Mouse (Mus musculus) myocyte (in vitro differentiated cells): ENCODE measurements around the gene Gm10322.

ENCODE experiments used
- CEBPB ChIP-seq: IDR thresholded peaks from 2 replicates; pipeline ENCODE4 v1.6.1; 2011; ENCODE audit warnings: mild to moderate bottlenecking, moderate library complexity; ENCODE audit not compliant: poor library complexity, insufficient read depth, severe bottlenecking
- MAX ChIP-seq: IDR thresholded peaks from one replicate; pipeline ENCODE4 v1.6.1; 2011; ENCODE audit warnings: low read depth, mild to moderate bottlenecking, control low read depth
- MYOD1 ChIP-seq, 3 experiments: IDR thresholded peaks; one replicate each; pipeline ENCODE4 v1.6.1; 2011; ENCODE audit warnings: control low read depth in 2 of 3, low read depth in 2 of 3, mild to moderate bottlenecking in 2 of 3, moderate library complexity in 1 of 3; ENCODE audit not compliant: insufficient read length in 2 of 3, control insufficient read depth in 1 of 3
- POLR2A ChIP-seq: IDR thresholded peaks from one replicate; pipeline ENCODE4 v1.6.1; 2011; ENCODE audit warnings: low read depth, mild to moderate bottlenecking, control low read depth, moderate library complexity; ENCODE audit not compliant: insufficient read length
- POLR2AphosphoS2 ChIP-seq: IDR thresholded peaks from one replicate; pipeline ENCODE4 v1.6.1; 2011; ENCODE audit warnings: low read depth, control low read depth; ENCODE audit not compliant: insufficient read length
- REST ChIP-seq: IDR thresholded peaks from one replicate; pipeline ENCODE4 v1.6.1; 2011; ENCODE audit warnings: mild to moderate bottlenecking, control low read depth, moderate library complexity; ENCODE audit not compliant: insufficient read depth, insufficient read length
- SRF ChIP-seq: IDR thresholded peaks from one replicate; pipeline ENCODE4 v1.6.1; 2011; ENCODE audit warnings: low read depth; ENCODE audit not compliant: control insufficient read depth, insufficient read length
- TCF12 ChIP-seq: IDR thresholded peaks from one replicate; pipeline ENCODE4 v1.6.1; 2011; ENCODE audit warnings: mild to moderate bottlenecking, control low read depth; ENCODE audit not compliant: poor library complexity, insufficient read depth, severe bottlenecking
- TCF3 ChIP-seq: IDR thresholded peaks from one replicate; pipeline ENCODE4 v1.6.1; 2011; ENCODE audit warnings: low read depth, control low read depth; ENCODE audit not compliant: insufficient read length
- USF1 ChIP-seq: IDR thresholded peaks from one replicate; pipeline ENCODE4 v1.6.1; 2011; ENCODE audit warnings: low read depth, mild to moderate bottlenecking, control low read depth, moderate library complexity

DNA sequence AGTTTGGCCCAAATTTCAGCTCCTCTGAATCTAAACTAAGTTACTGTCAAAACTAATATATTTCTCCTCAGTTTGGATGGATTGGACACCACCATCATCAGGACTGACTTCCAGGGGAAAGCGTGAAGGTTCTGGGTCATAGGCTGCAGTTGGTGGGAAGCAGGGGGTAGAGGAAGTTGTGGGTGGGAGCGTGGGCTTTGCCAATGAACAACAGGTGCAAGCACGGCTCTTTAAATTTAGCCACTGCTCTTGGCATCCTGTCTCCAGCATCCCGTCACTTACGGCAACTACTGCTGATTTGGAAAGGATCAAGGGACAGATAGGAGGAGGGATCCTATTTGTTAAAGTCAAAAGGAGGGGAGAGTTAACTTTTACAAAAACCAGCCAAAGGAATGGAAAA is 7.6 kb downstream of the Gm10322 start:
- TF ChIP-seq POLR2A = no peak
- peak; percentile 59 for TF ChIP-seq TCF12
- TF ChIP-seq REST = no peak
- peak; percentile 64 to 96 (median 85) for TF ChIP-seq MYOD1 (IDR thresholded peaks at IDR 0.05; ENCODE audit: control insufficient read depth in 1 of 3, insufficient read length in 2 of 3, low read depth in 2 of 3)
- no peak for TF ChIP-seq MAX
- no peak for TF ChIP-seq POLR2AphosphoS2
- TF ChIP-seq USF1 = no peak
- no peak for TF ChIP-seq TCF3
- TF ChIP-seq CEBPB = no peak
- no peak for TF ChIP-seq SRF
